Mouse (Mus musculus) liver, adult 2 months (tissue): ENCODE results near the gene Taf1c.

ENCODE experiments used
- CTCF ChIP-seq: fragments of 200-500 bp; IDR thresholded peaks from 2 replicates; pipeline ENCODE4 v1.5.1; 2011; ENCODE audit warnings: low read depth, low read length, control low read depth
- POLR2A ChIP-seq: fragments of 200-500 bp; IDR thresholded peaks from 2 replicates; pipeline ENCODE4 v1.6.1; 2011; ENCODE audit warnings: low read length, control low read depth; ENCODE audit not compliant: insufficient read depth; ENCODE audit errors: extremely low read depth

- no peak for TF ChIP-seq CTCF
- TF ChIP-seq POLR2A, result no peak
Observed at GRCm38 (mm10) chr8:119617586-119617985, 12.6 kb upstream of the Taf1c start.
